Mouse (Mus musculus) MEL (cell line): ENCODE data around the gene Ube2t. TPM values are rescaled to one million over a fixed set of nuclear protein-coding genes. Genes with fewer than 3 reads are reported as not detected.

Experiments used
- DNase-seq: peaks from one replicate; pipeline ENCODE4 v3.0.0; 2011; ENCODE audit warnings: low read depth, low spot score
- H3K27ac ChIP-seq: 2 replicates; pipeline ENCODE4 v1.5.1; 2012; ENCODE audit warnings: low read depth, mild to moderate bottlenecking, control low read depth, low read length, moderate library complexity; ENCODE audit not compliant: control insufficient read depth
- H3K27me3 ChIP-seq, 2 experiments: fragments of 150-350 bp in 1 of 2; sonication (generic) in 1 of 2; 2 replicates each; pipeline ENCODE4 v1.6.1; 2012; ENCODE audit warnings: low read length in 2 of 2, mild to moderate bottlenecking in 2 of 2, improper control_type of control experiment in 1 of 2, moderate library complexity in 1 of 2; ENCODE audit not compliant: insufficient read depth in 2 of 2, control insufficient read depth in 1 of 2
- H3K36me3 ChIP-seq, 2 experiments: 2 replicates each; pipeline ENCODE4 v1.6.1; 2012 to 2014; ENCODE audit warnings: low read length in 2 of 2, improper control_type of control experiment in 1 of 2, inconsistent platforms in 1 of 2, mild to moderate bottlenecking in 1 of 2; ENCODE audit not compliant: insufficient read depth in 2 of 2, control insufficient read depth in 1 of 2
- H3K4me1 ChIP-seq, 2 experiments: fragments of 150-350 bp in 1 of 2; sonication (generic) in 1 of 2; 2 replicates each; pipeline ENCODE4 v1.6.1; 2012; ENCODE audit warnings: low read length in 2 of 2, improper control_type of control experiment in 1 of 2, mild to moderate bottlenecking in 1 of 2; ENCODE audit not compliant: insufficient read depth in 2 of 2, control insufficient read depth in 1 of 2
- H3K4me3 ChIP-seq, 2 experiments: fragments of 150-350 bp in 1 of 2; sonication (generic) in 1 of 2; 2 replicates each; pipeline ENCODE4 v1.5.1; 2012; ENCODE audit warnings: low read depth in 2 of 2, low read length in 2 of 2, mild to moderate bottlenecking in 2 of 2, moderate library complexity in 2 of 2, control low read depth in 1 of 2, improper control_type of control experiment in 1 of 2; ENCODE audit not compliant: control insufficient read depth in 1 of 2, insufficient read depth in 1 of 2
- H3K79me2 ChIP-seq: 2 replicates; pipeline ENCODE4 v1.6.1; 2012; ENCODE audit warnings: mild to moderate bottlenecking, low read length, moderate library complexity; ENCODE audit not compliant: control insufficient read depth, poor library complexity, insufficient read depth
- H3K9ac ChIP-seq: 2 replicates; pipeline ENCODE4 v1.6.1; 2012; ENCODE audit warnings: low read depth, mild to moderate bottlenecking, control low read depth, low read length, moderate library complexity; ENCODE audit not compliant: control insufficient read depth, poor library complexity, severe bottlenecking
- H3K9me3 ChIP-seq: fragments of 150-350 bp; sonication (generic); replicated peaks from 2 replicates; pipeline ENCODE4 v1.6.1; 2012; ENCODE audit warnings: mild to moderate bottlenecking, low read length, improper control_type of control experiment, moderate library complexity; ENCODE audit not compliant: insufficient read depth
- BHLHE40 ChIP-seq: IDR thresholded peaks from 2 replicates; pipeline ENCODE4 v1.6.1; 2012; ENCODE audit warnings: low read depth, mild to moderate bottlenecking, inconsistent platforms, low read length, improper control_type of control experiment, borderline replicate concordance
- CHD1 ChIP-seq: IDR thresholded peaks from 2 replicates; pipeline ENCODE4 v1.6.1; 2012; ENCODE audit warnings: low read depth, mild to moderate bottlenecking, inconsistent platforms, low read length, improper control_type of control experiment
- CHD2 ChIP-seq: IDR thresholded peaks from 2 replicates; pipeline ENCODE4 v1.6.1; 2011; ENCODE audit warnings: low read length, improper control_type of control experiment
- CTCF ChIP-seq, 3 experiments: IDR thresholded peaks in 2 of 3; conservative IDR thresholded peaks in 1 of 3; 2 replicates each; pipeline ENCODE4 v1.5.1; 2011 to 2012; ENCODE audit warnings: low read length in 3 of 3, low read depth in 2 of 3, mild to moderate bottlenecking in 2 of 3, improper control_type of control experiment in 1 of 3, inconsistent platforms in 1 of 3, mixed read lengths in 1 of 3, moderate library complexity in 1 of 3; ENCODE audit not compliant: control insufficient read depth in 1 of 3, insufficient read depth in 1 of 3, poor library complexity in 1 of 3, severe bottlenecking in 1 of 3
- E2F4 ChIP-seq: IDR thresholded peaks from 2 replicates; pipeline ENCODE4 v1.6.1; 2011; ENCODE audit warnings: low read depth, low read length, improper control_type of control experiment, borderline replicate concordance
- GABPA ChIP-seq: IDR thresholded peaks from 2 replicates; pipeline ENCODE4 v1.6.1; 2012; ENCODE audit warnings: low read depth, mild to moderate bottlenecking, inconsistent platforms, low read length, improper control_type of control experiment, moderate library complexity
- MAZ ChIP-seq: IDR thresholded peaks from 2 replicates; pipeline ENCODE4 v1.6.1; 2012; ENCODE audit warnings: low read depth, mild to moderate bottlenecking, inconsistent platforms, low read length, improper control_type of control experiment
- MYC ChIP-seq: IDR thresholded peaks from 2 replicates; pipeline ENCODE4 v1.6.1; 2011; ENCODE audit warnings: low read depth, mild to moderate bottlenecking, low read length, improper control_type of control experiment, moderate library complexity
- POLR2A ChIP-seq, 2 experiments: IDR thresholded peaks; 2 replicates each; pipeline ENCODE4 v1.6.1; 2011 to 2012; ENCODE audit warnings: low read length in 2 of 2, mild to moderate bottlenecking in 2 of 2, control low read depth in 1 of 2, improper control_type of control experiment in 1 of 2, low read depth in 1 of 2, moderate library complexity in 1 of 2; ENCODE audit not compliant: control insufficient read depth in 1 of 2, insufficient read depth in 1 of 2, poor library complexity in 1 of 2
- POLR2AphosphoS5 ChIP-seq: IDR thresholded peaks from 2 replicates; pipeline ENCODE4 v1.6.1; 2012; ENCODE audit warnings: low read depth, borderline replicate concordance, mild to moderate bottlenecking, inconsistent platforms, low read length, moderate library complexity, mixed read lengths
- RCOR1 ChIP-seq: IDR thresholded peaks from 2 replicates; pipeline ENCODE4 v1.6.1; 2012; ENCODE audit warnings: low read depth, mild to moderate bottlenecking, inconsistent platforms, low read length, improper control_type of control experiment
- TAL1 ChIP-seq: IDR thresholded peaks from 2 replicates; pipeline ENCODE4 v1.6.1; 2012; ENCODE audit warnings: mild to moderate bottlenecking, inconsistent platforms, low read length, moderate library complexity, mixed read lengths
- ZMIZ1 ChIP-seq: IDR thresholded peaks from 2 replicates; pipeline ENCODE4 v1.6.1; 2012; ENCODE audit warnings: low read depth, mild to moderate bottlenecking, inconsistent platforms, low read length, improper control_type of control experiment, moderate library complexity
- ZNF384 ChIP-seq: IDR thresholded peaks from 2 replicates; pipeline ENCODE4 v1.6.1; 2012; ENCODE audit warnings: low read depth, mild to moderate bottlenecking, inconsistent platforms, low read length, improper control_type of control experiment
- polyA plus RNA-seq, 2 experiments: library from polyadenylated mRNA; stranded (reverse) in 1 of 2; unstranded in 1 of 2; fragments of >175 nt in 1 of 2; fragments of >200 nt in 1 of 2; gene quantifications; 2 replicates each; pipeline versions ENCODE4 v1.2.1 to v1.2.4; 2012; ENCODE audit warnings: low replicate concordance in 2 of 2, low read depth in 1 of 2; ENCODE audit not compliant: insufficient read length in 2 of 2, insufficient read depth in 1 of 2, missing spikeins in 1 of 2
- total RNA-seq: library from RNA; depleted of rRNA; stranded (reverse); fragments of 300-350 nt; gene quantifications from 2 replicates; pipeline ENCODE4 v1.2.3, GENCODE M21; 2012

The Ube2t gene
- total and polyA plus RNA-seq, 3 experiments, result 14.4 to 23.1 TPM; not detected in 1

DNA sequence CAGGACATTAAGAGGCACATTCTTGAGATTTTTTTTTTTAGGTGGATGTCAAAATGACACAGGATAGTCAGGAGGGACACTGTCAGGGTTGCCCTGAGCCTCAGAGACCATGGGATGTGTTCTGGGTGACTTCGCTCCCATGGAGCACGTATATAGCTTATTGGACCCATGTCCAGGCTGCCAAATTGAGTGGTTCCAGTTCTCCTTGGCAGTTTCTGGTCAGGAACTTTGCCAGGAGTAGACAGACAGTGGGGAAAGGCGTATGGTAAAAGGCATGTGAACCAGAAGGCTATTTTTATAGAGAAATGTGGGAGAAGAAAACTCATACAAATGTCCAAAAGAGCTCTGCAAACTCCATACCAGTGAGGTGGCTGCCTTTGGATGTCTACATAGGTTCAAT lies 47.5 kb downstream of the Ube2t start:
- Histone ChIP-seq H3K9me3 (no peaks in the 10 kb centered on the region), H3K4me3 (no peak overlapping the region), H3K4me1 (no peaks in the 10 kb centered on the region), H3K36me3 (no peaks in the 10 kb centered on the region), H3K9ac (no peak overlapping the region), H3K27me3 (peaks cover 6 to 11% of the 10 kb centered on the region in 2 experiments), H3K79me2 (no peaks in the 10 kb centered on the region), H3K27ac (no peak overlapping the region)
- DNase-seq, result no peak
- TF ChIP-seq POLR2A (IDR thresholded peaks at IDR 0.05; ENCODE audit: control insufficient read depth in 1 of 2, insufficient read depth in 1 of 2, low read depth in 1 of 2, low read length in 2 of 2, poor library complexity in 1 of 2) (no peak), GABPA (no peak)

DNA sequence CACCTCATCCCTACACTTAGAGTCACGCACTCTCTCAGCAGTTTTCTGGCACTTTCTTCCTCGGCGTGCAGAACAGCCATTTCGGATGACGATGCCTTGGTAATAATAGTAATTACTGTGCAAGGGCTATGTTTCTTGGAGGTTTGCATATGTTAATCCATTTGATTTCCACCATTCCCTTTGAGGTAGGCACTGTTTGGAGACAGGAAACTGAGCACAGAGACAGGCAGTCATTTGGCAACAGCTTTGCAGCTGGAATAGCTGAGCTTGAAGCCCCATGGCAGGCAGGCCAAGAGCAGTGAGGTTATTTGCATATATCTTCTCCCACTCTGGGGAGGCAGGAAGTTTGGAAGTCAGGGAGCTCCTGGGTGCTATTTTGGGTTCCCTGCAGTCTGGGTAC lies 49.5 kb downstream of the Ube2t start:
- DNase-seq, result no peak
- peaks cover 4 to 11% of the 10 kb centered on the region in 2 experiments for H3K27me3 ChIP-seq
- no peaks in the 10 kb centered on the region for H3K4me1 ChIP-seq
- TF ChIP-seq MYC (no peak), RCOR1 (no peak), ZMIZ1 (no peak), ZNF384 (no peak), POLR2AphosphoS5 (no peak), E2F4 (no peak), MAZ (no peak), TAL1 (no peak), CTCF (IDR thresholded peaks at IDR 0.05 in 2 of 3, conservative IDR thresholded peaks at IDR 0.05 in 1 of 3; ENCODE audit: control insufficient read depth in 1 of 3, insufficient read depth in 1 of 3, low read depth in 2 of 3, low read length in 3 of 3, poor library complexity in 1 of 3, severe bottlenecking in 1 of 3) (no peak), CHD1 (no peak), BHLHE40 (no peak), CHD2 (no peak)
- no peak overlapping the region for H3K27ac ChIP-seq
- H3K4me3 ChIP-seq, result no peak overlapping the region
- no peaks in the 10 kb centered on the region for H3K79me2 ChIP-seq
- no peak overlapping the region for H3K9ac ChIP-seq
- H3K9me3 ChIP-seq, result no peaks in the 10 kb centered on the region
- no peaks in the 10 kb centered on the region for H3K36me3 ChIP-seq

DNA sequence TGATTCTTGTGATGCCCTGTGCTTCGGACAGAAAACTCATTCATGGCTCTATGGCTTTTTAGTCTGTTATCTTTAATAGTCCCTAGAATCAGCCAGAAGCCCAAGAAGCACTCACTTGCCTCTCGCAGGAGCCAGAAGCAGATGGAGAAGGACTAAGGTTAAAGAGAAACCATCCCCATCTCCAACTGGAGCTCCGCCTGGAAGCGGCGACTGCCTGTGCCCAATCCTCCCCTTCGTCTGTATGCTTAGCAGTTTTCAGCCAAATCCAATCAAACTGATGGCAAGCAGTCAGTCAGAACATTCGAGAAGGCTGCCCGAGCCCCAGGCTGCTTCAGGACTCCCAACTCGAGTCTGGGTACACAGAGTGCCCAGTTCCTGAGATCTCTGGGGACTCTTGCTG lies 50.1 kb downstream of the Ube2t start:
- Histone ChIP-seq H3K4me1 (no peaks in the 10 kb centered on the region), H3K36me3 (no peaks in the 10 kb centered on the region), H3K4me3 (no peak overlapping the region)
- no peak for DNase-seq
- no peak for TF ChIP-seq GABPA
- TF ChIP-seq, all 39 proteins: peak for 0
- no peaks in the 10 kb centered on the region for H3K9me3 ChIP-seq
- H3K9ac ChIP-seq, result no peak overlapping the region
- peaks cover 4 to 10% of the 10 kb centered on the region in 2 experiments for H3K27me3 ChIP-seq
- H3K79me2 ChIP-seq, result no peaks in the 10 kb centered on the region
- no peak overlapping the region for H3K27ac ChIP-seq
